Mouse (Mus musculus): ENCODE results near the gene Lalba. TPM values are rescaled to one million over a fixed set of nuclear protein-coding genes. Genes with fewer than 3 reads are reported as not detected.

Lalba gene
- total and polyA plus RNA-seq, 3 experiments, result not detected

DNA sequence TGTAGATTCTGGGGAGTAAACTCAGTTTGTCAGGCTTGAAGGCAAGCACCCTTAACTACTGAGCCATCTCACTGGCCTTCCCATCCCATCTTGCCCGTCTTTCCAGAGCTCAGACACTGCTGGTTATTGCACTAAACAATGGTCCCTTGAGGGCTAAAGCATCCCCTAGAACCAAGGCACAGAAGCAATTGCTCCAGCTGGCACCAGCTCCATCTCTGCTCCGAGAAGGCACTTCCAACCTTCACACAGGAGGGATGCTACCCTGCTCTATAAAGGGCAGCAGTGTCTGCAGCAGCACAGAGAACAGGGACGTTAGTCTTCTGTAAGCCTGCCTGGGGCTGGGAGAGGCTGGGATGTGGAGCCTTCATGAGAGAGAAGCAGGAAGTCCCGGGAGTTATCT, 9.6 kb upstream of the Lalba start, which contains the start of gene Olfr279:
Gene Olfr279, plus strand, starts transcription at position 301 of the 400 bp plus-strand sequence.
- H3K27me3 ChIP-seq (replicated peaks), result no peaks in the 10 kb centered on the region
- no peak within 1 kb of the TSS for H3K27ac ChIP-seq (ENCODE audit: insufficient read depth, low read depth)
- dilution Hi-C loops (cut with MboI; ENCODE audit: extremely low pct_ligation_motif_present, extremely low pct_unique_long_range_greater_than_20kb, low sequenced_read_pairs), result no loop called here
- H3K9ac ChIP-seq (ENCODE audit: insufficient read depth, low read depth), result no peak within 1 kb of the TSS
- H3K4me3 ChIP-seq (replicated peaks in 1 of 3; ENCODE audit: low read depth in 2 of 3, low read length in 2 of 3, poor library complexity in 1 of 3), result no peak within 1 kb of the TSS
- in situ Hi-C loops (cut with MboI; ENCODE audit: low pct_ligation_motif_present, low pct_unique_long_range_greater_than_20kb, low sequenced_read_pairs), result no loop called here
- H3K79me2 ChIP-seq (replicated peaks; ENCODE audit: control insufficient read depth, extremely low read depth, insufficient read depth, poor library complexity, severe bottlenecking), result no peaks in the 10 kb centered on the region
- TF ChIP-seq MAZ (IDR thresholded peaks at IDR 0.05; ENCODE audit: low read depth, low read length) (no peak), CHD2 (IDR thresholded peaks at IDR 0.05; ENCODE audit: low read length) (no peak), RCOR1 (conservative IDR thresholded peaks at IDR 0.05; ENCODE audit: low read depth, low read length) (no peak), IRF4 (IDR thresholded peaks at IDR 0.05; ENCODE audit: low read depth, low read length) (no peak), ZC3H11A (IDR thresholded peaks at IDR 0.05; ENCODE audit: low read depth, low read length) (no peak), TBP (conservative IDR thresholded peaks at IDR 0.05; ENCODE audit: low read depth, low read length) (no peak), MEF2A (IDR thresholded peaks at IDR 0.05; ENCODE audit: borderline replicate concordance, low read depth, low read length) (no peak), CHD1 (IDR thresholded peaks at IDR 0.05; ENCODE audit: low read depth, low read length) (no peak), EP300 (IDR thresholded peaks at IDR 0.05; ENCODE audit: low read length) (no peak), POLR2AphosphoS2 (IDR thresholded peaks at IDR 0.05; ENCODE audit: low read depth, low read length) (no peak), KAT2A (IDR thresholded peaks at IDR 0.05; ENCODE audit: insufficient replicate concordance, low read length) (no peak), HCFC1 (IDR thresholded peaks at IDR 0.05; ENCODE audit: low read depth, low read length) (no peak), NELFE (IDR thresholded peaks at IDR 0.05; ENCODE audit: low read depth, low read length) (no peak), MXI1 (IDR thresholded peaks at IDR 0.05; ENCODE audit: low read depth, low read length) (no peak)
- no peak for DNase-seq (ENCODE audit: extremely low read depth)
- H3K4me1 ChIP-seq (ENCODE audit: control insufficient read depth in 1 of 2, insufficient read depth in 2 of 2), result peaks cover 0 to 6% of the 10 kb centered on the region in 2 experiments; a peak in 1 of 4 replicates
- H3K9me3 ChIP-seq (replicated peaks; ENCODE audit: low read length), result peaks cover 5% of the 10 kb centered on the region
- no peak within 1 kb of the TSS for H3K4me2 ChIP-seq (ENCODE audit: insufficient read depth, low read depth, poor library complexity, severe bottlenecking)
- H3K36me3 ChIP-seq (replicated peaks in 1 of 2; ENCODE audit: control insufficient read depth in 1 of 2, insufficient read depth in 1 of 2, low read length in 1 of 2), result no peaks in the 10 kb centered on the region

DNA sequence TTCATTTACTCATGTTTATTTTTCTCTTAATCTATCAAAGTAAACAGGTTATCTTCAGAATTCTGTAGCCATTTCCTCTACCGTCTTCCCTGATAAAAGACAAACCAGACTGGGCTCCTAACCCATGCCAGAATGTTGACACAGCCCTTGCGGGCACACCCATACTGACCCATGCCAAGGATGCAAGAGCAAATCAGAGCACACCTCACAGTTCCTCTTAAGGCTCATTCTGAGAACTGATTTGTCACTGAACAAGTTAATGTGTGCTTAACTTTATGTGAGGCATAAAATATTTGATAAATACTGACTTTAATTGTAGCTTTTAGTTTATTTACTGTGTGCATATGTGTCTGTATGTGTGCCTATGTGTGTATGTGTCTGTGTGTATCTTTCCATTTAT, 8.8 kb upstream of the Lalba start:
- Histone ChIP-seq H3K4me3 (replicated peaks in 1 of 3; ENCODE audit: low read depth in 2 of 3, low read length in 2 of 3, poor library complexity in 1 of 3) (no peak overlapping the region), H3K79me2 (replicated peaks; ENCODE audit: control insufficient read depth, extremely low read depth, insufficient read depth, poor library complexity, severe bottlenecking) (no peaks in the 10 kb centered on the region), H3K4me2 (ENCODE audit: insufficient read depth, low read depth, poor library complexity, severe bottlenecking) (no peak overlapping the region), H3K9me3 (replicated peaks; ENCODE audit: low read length) (peaks cover 5% of the 10 kb centered on the region), H3K9ac (ENCODE audit: insufficient read depth, low read depth) (no peak overlapping the region), H3K36me3 (replicated peaks in 1 of 2; ENCODE audit: control insufficient read depth in 1 of 2, insufficient read depth in 1 of 2, low read length in 1 of 2) (no peaks in the 10 kb centered on the region), H3K27ac (ENCODE audit: insufficient read depth, low read depth) (no peak overlapping the region), H3K27me3 (replicated peaks) (no peaks in the 10 kb centered on the region), H3K4me1 (ENCODE audit: control insufficient read depth in 1 of 2, insufficient read depth in 2 of 2) (peaks cover 0 to 4% of the 10 kb centered on the region in 2 experiments; a peak in 2 of 4 replicates)
- in situ Hi-C loops (cut with MboI; ENCODE audit: low pct_ligation_motif_present, low pct_unique_long_range_greater_than_20kb, low sequenced_read_pairs), result no loop called here
- no peak for DNase-seq (ENCODE audit: extremely low read depth)
- TF ChIP-seq JUND (conservative IDR thresholded peaks at IDR 0.05; ENCODE audit: low read depth, low read length), result no peak
- no peak for TF ChIP-seq MAFK (IDR thresholded peaks at IDR 0.05; ENCODE audit: insufficient replicate concordance, low read length)
- no peak for TF ChIP-seq ELF1 (IDR thresholded peaks at IDR 0.05; ENCODE audit: low read depth, low read length)
- no peak for TF ChIP-seq PAX5 (IDR thresholded peaks at IDR 0.05; ENCODE audit: low read length)
- TF ChIP-seq MYC (IDR thresholded peaks at IDR 0.05; ENCODE audit: low read depth, low read length), result no peak
- TF ChIP-seq TBP (conservative IDR thresholded peaks at IDR 0.05; ENCODE audit: low read depth, low read length), result no peak
- dilution Hi-C loops (cut with MboI; ENCODE audit: extremely low pct_ligation_motif_present, extremely low pct_unique_long_range_greater_than_20kb, low sequenced_read_pairs), result no loop called here

All from CH12.LX (cell line).